Mouse (Mus musculus): ENCODE data around the gene Fign. TPM values are rescaled to one million over a fixed set of nuclear protein-coding genes. Genes with fewer than 3 reads are reported as not detected.

The Fign gene
- polyA plus RNA-seq, 1 experiment = 3.3 TPM

GRCm38 (mm10) chr2:63982351-63982751 lies 115.5 kb downstream of the Fign start:
- no peak for TF ChIP-seq POLR2A (IDR thresholded peaks at IDR 0.05; ENCODE audit: low read depth, low read length)
- Histone ChIP-seq H3K4me3 (ENCODE audit: insufficient read depth, low read length) (no peak overlapping the region), H3K4me1 (ENCODE audit: control insufficient read depth, insufficient read depth, low read length) (no peaks in the 10 kb centered on the region), H3K27ac (ENCODE audit: insufficient read depth, low read length) (no peak overlapping the region)

- TF ChIP-seq POLR2A (IDR thresholded peaks at IDR 0.05; ENCODE audit: low read depth, low read length) = no peak
- TF ChIP-seq CTCF (IDR thresholded peaks at IDR 0.05; ENCODE audit: borderline replicate concordance, insufficient read depth, low read length) = no peak
- no peak overlapping the region for H3K27ac ChIP-seq (ENCODE audit: insufficient read depth, low read length)
Measured at GRCm38 (mm10) chr2:63981449-63981848, 116.4 kb downstream of the Fign start.

GRCm38 (mm10) chr2:63969633-63970032 lies 128.2 kb downstream of the Fign start:
- Histone ChIP-seq H3K27ac (ENCODE audit: insufficient read depth, low read length) (no peak overlapping the region), H3K4me3 (ENCODE audit: insufficient read depth, low read length) (no peak overlapping the region), H3K4me1 (ENCODE audit: control insufficient read depth, insufficient read depth, low read length) (peaks cover 3% of the 10 kb centered on the region; the same call in 1 of the 2 replicates)
- TF ChIP-seq CTCF (IDR thresholded peaks at IDR 0.05; ENCODE audit: borderline replicate concordance, insufficient read depth, low read length) (no peak), POLR2A (IDR thresholded peaks at IDR 0.05; ENCODE audit: low read depth, low read length) (no peak)

More at GRCm38 (mm10) chr2:63981449-63981848, 116.4 kb downstream of the Fign start:
- Histone ChIP-seq H3K4me3 (ENCODE audit: insufficient read depth, low read length) (no peak overlapping the region), H3K4me1 (ENCODE audit: control insufficient read depth, insufficient read depth, low read length) (no peaks in the 10 kb centered on the region)

- no peak for TF ChIP-seq CTCF (IDR thresholded peaks at IDR 0.05; ENCODE audit: borderline replicate concordance, insufficient read depth, low read length)
- Histone ChIP-seq H3K27ac (ENCODE audit: insufficient read depth, low read length) (no peak overlapping the region), H3K4me3 (ENCODE audit: insufficient read depth, low read length) (no peak overlapping the region), H3K4me1 (ENCODE audit: control insufficient read depth, insufficient read depth, low read length) (peaks cover 2% of the 10 kb centered on the region; the same call in 1 of the 2 replicates)
Measured at GRCm38 (mm10) chr2:63931041-63931440, 166.8 kb downstream of the Fign start.

DNA sequence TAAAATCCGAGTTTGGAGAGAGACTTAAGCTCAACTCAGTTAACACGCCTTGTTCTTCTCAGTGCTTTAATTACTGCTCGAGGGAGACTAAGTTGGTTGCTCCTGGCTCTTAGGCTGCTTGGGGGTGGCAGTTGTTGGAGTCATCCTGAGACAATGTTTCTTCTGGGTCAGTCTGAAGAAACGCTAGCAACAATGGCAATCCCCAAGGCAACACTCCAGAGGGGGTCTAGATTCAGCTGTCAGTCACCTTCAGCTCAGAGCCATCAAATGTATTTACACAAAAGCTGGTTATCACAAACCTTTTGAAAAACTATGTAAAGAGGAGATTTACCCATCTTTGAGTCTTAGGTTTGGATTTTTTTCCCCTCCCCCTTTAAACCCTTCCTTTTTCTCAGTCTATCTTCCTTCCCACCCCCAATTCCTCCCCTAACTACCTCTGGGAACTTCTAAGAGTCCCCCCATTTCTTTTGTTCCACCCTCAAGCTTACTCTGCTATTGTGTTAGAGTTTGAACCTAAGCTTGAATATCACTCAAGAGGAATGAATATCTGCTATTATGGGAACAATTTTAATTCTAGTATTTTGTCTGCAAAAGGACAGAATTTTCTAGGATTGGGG lies 171.2 kb downstream of the Fign start:
- H3K27ac ChIP-seq (ENCODE audit: insufficient read depth, low read length) = no peak overlapping the region
- H3K4me3 ChIP-seq (ENCODE audit: insufficient read depth, low read length) = no peak overlapping the region
- TF ChIP-seq POLR2A (IDR thresholded peaks at IDR 0.05; ENCODE audit: low read depth, low read length) (no peak), CTCF (IDR thresholded peaks at IDR 0.05; ENCODE audit: borderline replicate concordance, insufficient read depth, low read length) (no peak)
- peaks cover 2% of the 10 kb centered on the region; the same call in 1 of the 2 replicates for H3K4me1 ChIP-seq (ENCODE audit: control insufficient read depth, insufficient read depth, low read length)

DNA sequence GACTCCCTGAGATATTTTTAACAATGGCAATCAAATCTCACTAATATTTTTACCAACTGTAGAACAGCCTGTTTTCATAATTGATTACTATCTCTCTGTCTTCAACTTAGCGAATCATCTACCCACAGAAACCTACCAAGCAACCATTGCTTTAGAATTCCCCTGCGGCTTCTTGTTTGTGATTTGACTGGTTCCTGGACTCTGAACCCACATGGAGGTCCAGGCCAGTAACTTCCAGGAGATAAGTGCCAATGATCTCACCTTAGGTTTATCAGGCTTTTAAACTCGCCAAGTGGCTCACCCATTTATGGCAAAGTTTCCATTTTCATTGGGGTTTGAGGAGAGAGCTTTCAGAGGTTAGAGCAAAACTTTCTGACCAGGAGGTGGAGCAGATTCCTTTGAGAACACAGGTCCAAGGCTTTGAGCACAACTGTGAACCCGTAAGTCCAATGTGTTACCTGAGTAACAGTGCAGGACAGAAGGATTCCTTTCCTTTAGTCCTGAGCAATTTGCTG lies 172.1 kb downstream of the Fign start:
- Histone ChIP-seq H3K4me3 (ENCODE audit: insufficient read depth, low read length) (no peak overlapping the region), H3K27ac (ENCODE audit: insufficient read depth, low read length) (no peak overlapping the region), H3K4me1 (ENCODE audit: control insufficient read depth, insufficient read depth, low read length) (peaks cover 2% of the 10 kb centered on the region; the same call in 1 of the 2 replicates)
- TF ChIP-seq POLR2A (IDR thresholded peaks at IDR 0.05; ENCODE audit: low read depth, low read length) = no peak
- TF ChIP-seq CTCF (IDR thresholded peaks at IDR 0.05; ENCODE audit: borderline replicate concordance, insufficient read depth, low read length) = no peak

Measured in embryonic fibroblast, embryonic 13.5 days (primary cell).